Mouse (Mus musculus): ENCODE results near the gene Trak1. TPM values are rescaled to one million over a fixed set of nuclear protein-coding genes. Genes with fewer than 3 reads are reported as not detected.

The Trak1 gene
- polyA plus RNA-seq, 1 experiment from 2014 or later: 5.1 TPM

DNA sequence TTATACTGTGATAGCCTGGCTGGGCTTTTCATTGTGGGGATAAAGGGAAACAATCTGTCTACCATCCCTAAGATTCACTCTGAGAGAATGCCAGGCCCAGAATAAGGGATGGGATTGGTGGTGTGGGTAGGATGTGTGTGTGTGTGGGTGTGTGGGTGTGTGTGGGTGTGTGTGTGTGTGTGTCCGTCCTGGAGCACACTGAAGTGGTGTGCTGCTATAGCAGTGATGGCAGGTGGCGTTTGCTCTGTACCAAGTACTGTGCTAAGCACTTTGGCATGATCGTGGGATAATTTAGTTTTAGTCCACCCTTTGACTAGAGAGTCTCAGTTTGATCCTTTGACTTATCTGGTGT lies 40.6 kb downstream of the Trak1 start:
- no peak overlapping the region for H3K9ac ChIP-seq (replicated peaks)
- H3K9me3 ChIP-seq (ENCODE audit: low read length): no peaks in the 10 kb centered on the region
- H3K27me3 ChIP-seq (ENCODE audit: insufficient read depth, low read length): no peaks in the 10 kb centered on the region
- no peaks in the 10 kb centered on the region; the same call in 1 of the 2 replicates for H3K36me3 ChIP-seq (replicated peaks; ENCODE audit: insufficient read depth, low read length)
- no peak overlapping the region for H3K27ac ChIP-seq (ENCODE audit: low read depth)
- TF ChIP-seq EP300 (IDR thresholded peaks at IDR 0.05; ENCODE audit: low read depth): no peak
- TF ChIP-seq CTCF (IDR thresholded peaks at IDR 0.05; ENCODE audit: low read depth): no peak
- no peaks in the 10 kb centered on the region for H3K4me1 ChIP-seq (ENCODE audit: insufficient read depth)
- 80% methylated on average over 3 of the region's 3 CpGs for WGBS (ENCODE audit: insufficient replicate concordance)
- no peak for DNase-seq
- ATAC-seq: no peak
- H3K4me2 ChIP-seq (ENCODE audit: low read depth, low read length): no peak overlapping the region
- no peak overlapping the region for H3K4me3 ChIP-seq (ENCODE audit: low read depth, low read length)

DNA sequence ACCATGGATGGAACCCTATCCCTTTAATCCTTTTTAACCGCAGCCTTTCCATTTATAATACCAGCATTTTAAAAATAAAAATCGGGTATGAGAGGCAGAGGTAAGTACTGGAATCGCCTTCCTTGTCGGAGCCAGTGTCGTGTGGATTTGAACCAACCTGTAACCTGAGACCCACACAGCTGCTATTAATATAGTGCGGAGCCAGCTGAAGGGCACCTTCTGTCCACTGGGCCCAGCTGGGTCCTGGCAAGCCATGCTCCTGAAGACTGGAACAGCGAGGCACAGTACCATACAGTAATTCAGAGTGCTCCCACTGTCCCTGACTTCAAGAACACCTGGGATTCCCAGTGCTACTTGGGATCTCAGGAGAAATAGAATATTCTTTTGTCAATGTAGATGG lies 44.5 kb downstream of the Trak1 start:
- H3K27me3 ChIP-seq (ENCODE audit: insufficient read depth, low read length): no peaks in the 10 kb centered on the region
- DNase-seq (no peak), ATAC-seq (no peak)
- no peak overlapping the region for H3K9ac ChIP-seq (replicated peaks)
- TF ChIP-seq EP300 (IDR thresholded peaks at IDR 0.05; ENCODE audit: low read depth) (no peak), CTCF (IDR thresholded peaks at IDR 0.05; ENCODE audit: low read depth) (no peak)
- no peak overlapping the region for H3K4me3 ChIP-seq (ENCODE audit: low read depth, low read length)
- H3K36me3 ChIP-seq (replicated peaks; ENCODE audit: insufficient read depth, low read length): no peaks in the 10 kb centered on the region; the same call in 1 of the 2 replicates
- H3K4me1 ChIP-seq (ENCODE audit: insufficient read depth): no peaks in the 10 kb centered on the region
- 85% methylated on average over 7 of the region's 7 CpGs for WGBS (ENCODE audit: insufficient replicate concordance)
- H3K27ac ChIP-seq (ENCODE audit: low read depth): no peak overlapping the region
- H3K9me3 ChIP-seq (ENCODE audit: low read length): no peaks in the 10 kb centered on the region
- no peak overlapping the region for H3K4me2 ChIP-seq (ENCODE audit: low read depth, low read length)

DNA sequence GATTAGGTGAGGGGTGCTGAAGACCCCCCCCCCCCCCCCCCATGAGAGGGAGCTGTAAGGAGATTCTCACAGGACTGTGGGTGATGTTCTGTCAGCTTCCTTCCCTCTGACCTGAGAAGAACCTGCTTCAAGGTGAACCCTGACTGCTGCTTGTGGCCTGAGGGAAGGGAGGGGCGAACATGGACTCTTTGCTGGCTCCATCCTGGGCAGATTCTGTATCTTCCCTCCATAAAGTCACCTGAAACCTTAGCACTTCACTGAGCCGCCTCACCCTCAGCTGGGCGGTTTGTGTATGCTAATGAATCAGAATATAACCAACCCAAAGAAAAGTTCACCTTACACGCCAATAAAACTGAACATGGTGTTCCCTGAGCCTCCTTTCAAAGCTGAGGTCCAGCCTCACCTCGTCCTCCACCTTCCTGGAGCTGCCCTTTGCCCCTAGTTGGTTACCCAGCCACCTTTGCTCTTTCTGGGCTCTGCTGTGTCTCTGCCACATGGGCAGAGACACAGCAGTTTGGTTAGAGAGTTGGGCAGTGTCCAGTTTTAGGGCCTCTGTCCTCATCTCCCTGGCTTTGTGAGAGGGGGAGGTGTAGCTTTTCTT lies 45.3 kb downstream of the Trak1 start:
- ATAC-seq (peak; percentile 35; the same call in 1 of the 2 replicates), DNase-seq (no peak)
- Histone ChIP-seq H3K27ac (ENCODE audit: low read depth) (no peak overlapping the region), H3K4me1 (ENCODE audit: insufficient read depth) (peaks cover 2% of the 10 kb centered on the region), H3K4me2 (ENCODE audit: low read depth, low read length) (no peak overlapping the region), H3K36me3 (replicated peaks; ENCODE audit: insufficient read depth, low read length) (no peaks in the 10 kb centered on the region; the same call in 1 of the 2 replicates), H3K9me3 (ENCODE audit: low read length) (no peaks in the 10 kb centered on the region), H3K4me3 (ENCODE audit: low read depth, low read length) (no peak overlapping the region), H3K9ac (replicated peaks) (no peak overlapping the region), H3K27me3 (ENCODE audit: insufficient read depth, low read length) (no peaks in the 10 kb centered on the region)
- TF ChIP-seq CTCF (IDR thresholded peaks at IDR 0.05; ENCODE audit: low read depth) (no peak), EP300 (IDR thresholded peaks at IDR 0.05; ENCODE audit: low read depth) (no peak)
- 80% methylated on average over 5 of the region's 5 CpGs for WGBS (ENCODE audit: insufficient replicate concordance)

DNA sequence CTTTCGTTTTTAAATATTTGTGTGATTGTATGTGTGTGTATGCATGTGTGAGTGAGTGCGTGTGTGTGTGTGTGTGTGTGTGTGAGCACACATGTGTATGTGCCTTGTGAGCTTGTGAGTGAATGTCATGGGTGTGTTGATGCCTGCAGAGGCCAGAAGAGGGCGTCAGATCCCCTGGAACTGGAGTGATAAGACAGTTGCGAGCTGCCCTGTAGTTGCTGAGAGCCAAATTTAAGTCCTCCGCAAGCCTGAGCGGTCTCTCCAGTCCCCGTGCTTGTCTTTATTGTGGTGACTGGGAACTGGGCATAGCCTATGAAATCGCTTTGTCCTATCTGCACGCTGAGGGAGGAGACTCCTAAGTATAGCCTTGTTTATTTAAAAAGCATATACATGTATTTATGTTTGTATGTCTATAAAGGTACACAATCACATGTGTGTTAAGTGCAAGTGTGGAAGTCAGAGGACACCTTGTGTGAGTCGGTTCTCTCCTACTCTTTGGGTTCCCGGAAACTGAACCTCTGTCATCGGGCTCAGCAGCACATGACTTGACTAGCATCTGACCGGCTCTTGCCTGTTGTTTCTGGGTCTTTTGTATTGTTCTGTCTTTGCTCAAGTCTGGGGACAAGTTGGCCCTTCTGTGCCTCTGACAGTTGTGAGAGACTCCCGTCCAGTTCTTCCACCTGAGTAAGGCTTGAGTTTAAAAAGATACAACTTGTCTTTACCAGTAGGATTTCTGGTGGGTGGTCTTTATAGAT lies 46.0 kb downstream of the Trak1 start:
- no peak overlapping the region for H3K4me2 ChIP-seq (ENCODE audit: low read depth, low read length)
- H3K4me1 ChIP-seq (ENCODE audit: insufficient read depth): peaks cover 8% of the 10 kb centered on the region
- ATAC-seq: no peak
- H3K36me3 ChIP-seq (replicated peaks; ENCODE audit: insufficient read depth, low read length): no peaks in the 10 kb centered on the region; the same call in 1 of the 2 replicates
- H3K27ac ChIP-seq (ENCODE audit: low read depth): no peak overlapping the region
- TF ChIP-seq CTCF (IDR thresholded peaks at IDR 0.05; ENCODE audit: low read depth) (peak; percentile 29), EP300 (IDR thresholded peaks at IDR 0.05; ENCODE audit: low read depth) (no peak)
- 75% methylated on average over 14 of the region's 14 CpGs for WGBS (ENCODE audit: insufficient replicate concordance)
- H3K27me3 ChIP-seq (ENCODE audit: insufficient read depth, low read length): no peaks in the 10 kb centered on the region
- H3K9ac ChIP-seq (replicated peaks): no peak overlapping the region
- no peak overlapping the region for H3K4me3 ChIP-seq (ENCODE audit: low read depth, low read length)
- DNase-seq: no peak
- no peaks in the 10 kb centered on the region for H3K9me3 ChIP-seq (ENCODE audit: low read length)

DNA sequence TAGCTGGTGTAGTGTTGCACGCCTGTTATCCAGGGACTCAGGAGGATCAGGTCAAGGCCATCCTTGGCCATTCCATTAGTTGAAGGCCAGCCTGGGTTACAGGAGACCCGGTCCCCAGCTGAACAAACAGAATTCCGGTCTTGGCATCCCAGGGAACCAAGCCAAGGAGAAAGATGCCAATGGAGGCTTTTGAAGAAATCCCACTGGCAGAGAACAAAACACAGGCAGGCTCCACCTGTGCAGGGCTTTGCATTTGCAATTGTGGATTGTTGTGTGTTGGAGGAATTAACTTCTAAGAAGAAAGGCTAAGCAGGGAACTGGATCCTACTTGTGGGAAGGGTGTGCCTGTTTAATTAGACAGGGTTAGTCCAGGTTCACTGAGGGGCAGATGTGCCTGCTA lies 47.0 kb downstream of the Trak1 start:
- WGBS (ENCODE audit: insufficient replicate concordance): 65% methylated on average over 3 of the region's 3 CpGs
- no peaks in the 10 kb centered on the region for H3K27me3 ChIP-seq (ENCODE audit: insufficient read depth, low read length)
- no peaks in the 10 kb centered on the region for H3K9me3 ChIP-seq (ENCODE audit: low read length)
- no peak overlapping the region for H3K4me2 ChIP-seq (ENCODE audit: low read depth, low read length)
- no peak overlapping the region for H3K4me3 ChIP-seq (ENCODE audit: low read depth, low read length)
- ATAC-seq: no peak
- peaks cover 15% of the 10 kb centered on the region for H3K4me1 ChIP-seq (ENCODE audit: insufficient read depth)
- H3K27ac ChIP-seq (ENCODE audit: low read depth): no peak overlapping the region
- no peaks in the 10 kb centered on the region; the same call in 1 of the 2 replicates for H3K36me3 ChIP-seq (replicated peaks; ENCODE audit: insufficient read depth, low read length)
- H3K9ac ChIP-seq (replicated peaks): no peak overlapping the region
- TF ChIP-seq EP300 (IDR thresholded peaks at IDR 0.05; ENCODE audit: low read depth) (no peak), CTCF (IDR thresholded peaks at IDR 0.05; ENCODE audit: low read depth) (no peak)
- no peak for DNase-seq

DNA sequence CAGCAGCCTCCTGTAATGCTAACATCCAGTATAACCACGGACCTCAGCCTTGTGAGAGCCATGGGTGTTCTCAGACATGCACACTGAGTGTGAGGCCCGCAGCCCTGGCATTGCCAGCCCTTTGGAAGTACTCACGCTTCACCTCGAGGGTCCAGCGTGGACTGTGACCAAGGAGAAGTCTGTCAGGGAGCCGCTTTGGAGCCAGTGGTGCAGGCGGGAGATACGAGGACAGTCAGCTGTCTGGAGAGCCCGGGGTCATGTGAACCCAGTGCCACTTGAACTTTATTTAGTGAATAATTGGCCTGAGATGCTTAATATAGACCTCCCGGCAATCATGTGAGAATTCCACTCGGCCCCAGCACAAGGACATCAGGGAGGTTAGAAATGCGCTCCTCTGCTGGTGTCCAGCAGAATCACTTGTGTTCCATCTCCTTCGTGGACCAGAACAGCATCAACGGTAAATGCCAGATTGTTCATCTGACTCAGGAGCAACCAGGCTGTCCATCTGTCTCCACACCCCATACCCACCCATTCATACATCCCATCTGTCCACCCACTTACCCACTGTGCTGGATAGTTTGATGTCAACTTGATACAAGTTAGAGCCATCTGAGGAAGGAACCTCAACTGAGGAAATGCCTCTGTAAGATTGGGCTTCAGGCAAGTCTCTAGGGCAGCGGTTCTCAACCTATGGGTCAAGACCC lies 48.3 kb downstream of the Trak1 start:
- DNase-seq (no peak), ATAC-seq (no peak)
- TF ChIP-seq CTCF (IDR thresholded peaks at IDR 0.05; ENCODE audit: low read depth) (no peak), EP300 (IDR thresholded peaks at IDR 0.05; ENCODE audit: low read depth) (no peak)

More for the DNA sequence above, 48.3 kb downstream of the Trak1 start:
- H3K9me3 ChIP-seq (ENCODE audit: low read length): no peaks in the 10 kb centered on the region
- no peaks in the 10 kb centered on the region for H3K36me3 ChIP-seq (replicated peaks; ENCODE audit: insufficient read depth, low read length)
- no peak overlapping the region for H3K4me2 ChIP-seq (ENCODE audit: low read depth, low read length)
- H3K27ac ChIP-seq (ENCODE audit: low read depth): no peak overlapping the region
- WGBS (ENCODE audit: insufficient replicate concordance): 85% methylated on average over 15 of the region's 15 CpGs
- H3K4me3 ChIP-seq (ENCODE audit: low read depth, low read length): no peak overlapping the region
- H3K4me1 ChIP-seq (ENCODE audit: insufficient read depth): peaks cover 19% of the 10 kb centered on the region
- H3K27me3 ChIP-seq (ENCODE audit: insufficient read depth, low read length): no peaks in the 10 kb centered on the region
- H3K9ac ChIP-seq (replicated peaks): no peak overlapping the region

Measured in liver, postnatal 0 days (tissue).